Mouse (Mus musculus): ENCODE data around the gene Itgb1bp1. TPM values are rescaled to one million over a fixed set of nuclear protein-coding genes. Genes with fewer than 3 reads are reported as not detected.

Itgb1bp1 gene
- polyA plus RNA-seq, 1 experiment from 2014 or later: 51.0 TPM

DNA sequence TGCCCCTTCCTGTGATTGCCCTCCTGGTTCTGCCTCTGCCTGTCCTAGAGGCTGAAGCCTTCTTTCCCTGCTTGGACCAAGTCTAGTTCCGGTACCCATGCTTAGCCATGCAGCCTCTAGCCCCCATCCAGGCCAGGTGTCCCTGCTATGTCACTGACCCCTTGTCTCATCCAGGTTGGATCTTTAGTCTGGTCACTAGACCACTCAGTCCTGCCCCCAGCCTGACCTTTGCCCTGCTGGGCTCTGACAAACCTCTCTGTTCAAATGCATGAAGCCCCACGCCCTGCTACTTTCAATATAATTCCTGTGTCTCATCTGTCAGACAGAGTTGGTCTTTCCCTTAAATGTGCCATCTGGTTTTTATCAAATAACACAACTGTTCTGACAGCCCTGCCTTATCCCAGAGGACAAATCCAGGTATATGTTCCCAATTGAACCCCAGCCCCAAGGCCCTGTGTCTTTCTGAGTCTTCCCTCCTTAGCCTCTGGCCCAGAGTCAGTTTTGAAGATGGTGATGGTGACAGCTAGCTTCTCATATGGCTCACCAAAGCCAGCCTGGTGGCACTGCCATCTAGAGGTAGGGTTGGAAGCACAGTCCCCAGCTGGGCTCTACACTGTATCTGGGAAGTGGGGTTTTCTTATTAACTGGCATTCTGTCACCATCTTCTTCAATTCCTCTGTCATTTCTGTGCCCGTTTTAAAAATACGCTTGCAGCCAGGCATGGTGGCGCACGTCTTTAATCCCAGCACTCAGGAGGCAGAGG, 25.4 kb downstream of the Itgb1bp1 start:
- Histone ChIP-seq H3K4me1 (ENCODE audit: control insufficient read depth, insufficient read depth, low read length) (no peaks in the 10 kb centered on the region), H3K4me2 (replicated peaks; ENCODE audit: low read depth, low read length) (no peak overlapping the region), H3K36me3 (ENCODE audit: control insufficient read depth, insufficient read depth, low read length) (peaks cover 23% of the 10 kb centered on the region; the same call in 1 of the 2 replicates), H3K9ac (replicated peaks; ENCODE audit: low read depth, low read length) (no peak overlapping the region), H3K9me3 (ENCODE audit: control insufficient read depth, low read depth, low read length) (no peaks in the 10 kb centered on the region), H3K4me3 (ENCODE audit: low read depth, low read length) (no peak overlapping the region), H3K27me3 (ENCODE audit: control insufficient read depth, insufficient read depth, low read length) (no peaks in the 10 kb centered on the region), H3K27ac (ENCODE audit: low read length) (no peak overlapping the region)
- no peak for ATAC-seq (ENCODE audit: insufficient number of reproducible peaks, insufficient read depth, low FRiP score, low read depth)
- 93% methylated on average over 6 of the region's 6 CpGs for WGBS

DNA sequence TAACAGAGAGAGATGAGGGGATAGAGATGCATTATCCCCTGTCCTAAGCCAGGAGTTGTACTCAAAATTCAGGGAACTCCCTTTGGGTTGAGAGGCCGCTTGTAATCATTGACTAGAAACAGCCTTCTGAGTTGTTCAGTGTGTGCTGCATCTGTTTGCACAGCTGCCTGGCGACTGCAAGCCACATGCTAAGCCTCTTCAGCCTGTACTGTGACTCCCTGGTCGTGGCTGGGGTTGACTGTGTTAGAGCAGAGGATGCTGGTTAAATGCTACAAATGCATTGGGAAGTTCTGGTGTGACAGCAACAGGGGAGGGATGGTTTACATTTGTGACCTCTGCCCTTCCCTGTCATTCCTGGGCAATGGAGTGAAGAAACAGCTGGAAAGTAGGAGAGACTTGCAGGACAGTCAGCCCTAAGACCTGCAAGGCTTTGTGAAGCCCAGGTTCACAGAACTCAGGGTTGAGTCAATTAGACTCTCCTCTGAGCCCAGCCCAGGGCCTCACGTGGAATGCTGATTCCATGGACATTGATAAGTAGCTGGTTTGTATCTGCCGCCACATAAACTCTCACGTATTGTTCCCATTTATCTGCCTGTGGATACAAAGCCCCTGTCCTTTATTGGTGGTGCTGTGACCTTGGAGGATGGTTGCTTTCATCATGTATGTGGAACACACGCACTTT, 38.2 kb downstream of the Itgb1bp1 start:
- Histone ChIP-seq H3K27ac (ENCODE audit: low read length) (no peak overlapping the region), H3K4me1 (ENCODE audit: control insufficient read depth, insufficient read depth, low read length) (no peaks in the 10 kb centered on the region), H3K4me3 (ENCODE audit: low read depth, low read length) (no peak overlapping the region), H3K9me3 (ENCODE audit: control insufficient read depth, low read depth, low read length) (no peaks in the 10 kb centered on the region), H3K4me2 (replicated peaks; ENCODE audit: low read depth, low read length) (no peak overlapping the region), H3K27me3 (ENCODE audit: control insufficient read depth, insufficient read depth, low read length) (no peaks in the 10 kb centered on the region), H3K36me3 (ENCODE audit: control insufficient read depth, insufficient read depth, low read length) (peaks cover 24% of the 10 kb centered on the region), H3K9ac (replicated peaks; ENCODE audit: low read depth, low read length) (no peak overlapping the region)
- WGBS: 58% methylated on average over 7 of the region's 7 CpGs
- no peak for ATAC-seq (ENCODE audit: insufficient number of reproducible peaks, insufficient read depth, low FRiP score, low read depth)

DNA sequence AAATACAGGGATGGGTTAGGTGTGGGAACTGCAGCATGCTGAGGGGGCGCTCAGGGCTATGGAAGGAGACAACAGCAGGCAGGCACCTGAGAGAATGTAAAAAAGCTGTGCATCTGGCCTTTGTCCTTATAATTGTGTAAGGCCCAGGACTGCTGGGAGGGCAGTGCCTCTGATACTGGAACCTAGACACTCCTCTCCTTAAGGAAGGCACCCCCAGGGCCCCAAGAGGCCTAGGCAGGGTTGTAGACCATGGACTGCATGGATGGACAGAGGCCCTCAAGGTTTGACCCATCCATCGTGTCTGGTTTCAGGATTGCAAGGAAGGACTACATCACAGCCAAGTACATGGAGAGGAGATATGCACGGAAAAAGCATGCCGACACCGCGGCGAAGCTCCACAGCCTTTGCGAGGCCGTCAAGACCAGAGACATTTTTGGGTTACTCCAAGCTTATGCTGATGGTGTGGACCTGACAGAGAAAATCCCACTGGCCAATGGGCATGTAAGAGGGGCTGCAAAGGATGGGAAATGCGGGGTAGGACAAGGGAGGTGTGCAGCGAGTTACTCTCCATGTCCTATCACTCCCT, 41.6 kb downstream of the Itgb1bp1 start:
- Histone ChIP-seq H3K9ac (replicated peaks; ENCODE audit: low read depth, low read length) (no peak overlapping the region), H3K4me3 (ENCODE audit: low read depth, low read length) (no peak overlapping the region), H3K4me1 (ENCODE audit: control insufficient read depth, insufficient read depth, low read length) (no peaks in the 10 kb centered on the region), H3K27me3 (ENCODE audit: control insufficient read depth, insufficient read depth, low read length) (no peaks in the 10 kb centered on the region), H3K27ac (ENCODE audit: low read length) (no peak overlapping the region), H3K36me3 (ENCODE audit: control insufficient read depth, insufficient read depth, low read length) (peaks cover 6% of the 10 kb centered on the region), H3K4me2 (replicated peaks; ENCODE audit: low read depth, low read length) (no peak overlapping the region), H3K9me3 (ENCODE audit: control insufficient read depth, low read depth, low read length) (no peaks in the 10 kb centered on the region)
- 95% methylated on average over 11 of the region's 11 CpGs for WGBS
- ATAC-seq (ENCODE audit: insufficient number of reproducible peaks, insufficient read depth, low FRiP score, low read depth): no peak

DNA sequence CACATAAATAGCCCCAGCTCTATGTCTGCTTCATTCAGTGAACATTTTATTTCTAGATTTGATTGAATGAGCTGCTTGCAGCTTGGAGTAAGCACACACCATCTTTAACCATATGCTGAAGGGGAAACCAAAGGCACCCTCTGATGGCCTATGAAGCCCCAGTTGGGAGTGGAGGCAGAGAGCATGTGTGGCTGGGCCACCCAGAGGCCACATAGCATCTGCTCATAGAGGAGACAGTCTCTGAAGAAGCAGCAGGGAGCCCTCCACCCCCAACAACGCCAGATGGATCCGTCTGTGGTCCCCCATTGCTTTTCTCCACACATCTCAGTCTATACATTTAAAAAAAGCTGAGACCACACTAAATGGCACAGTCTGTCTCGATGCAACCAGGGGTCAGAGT, 44.1 kb downstream of the Itgb1bp1 start:
- Histone ChIP-seq H3K9me3 (ENCODE audit: control insufficient read depth, low read depth, low read length) (no peaks in the 10 kb centered on the region), H3K27ac (ENCODE audit: low read length) (no peak overlapping the region), H3K4me1 (ENCODE audit: control insufficient read depth, insufficient read depth, low read length) (no peaks in the 10 kb centered on the region), H3K4me3 (ENCODE audit: low read depth, low read length) (no peak overlapping the region), H3K9ac (replicated peaks; ENCODE audit: low read depth, low read length) (no peak overlapping the region), H3K4me2 (replicated peaks; ENCODE audit: low read depth, low read length) (no peak overlapping the region), H3K27me3 (ENCODE audit: control insufficient read depth, insufficient read depth, low read length) (no peaks in the 10 kb centered on the region), H3K36me3 (ENCODE audit: control insufficient read depth, insufficient read depth, low read length) (peaks cover 15% of the 10 kb centered on the region)
- WGBS: 87% methylated on average over 3 of the region's 3 CpGs
- ATAC-seq (ENCODE audit: insufficient number of reproducible peaks, insufficient read depth, low FRiP score, low read depth): no peak

DNA sequence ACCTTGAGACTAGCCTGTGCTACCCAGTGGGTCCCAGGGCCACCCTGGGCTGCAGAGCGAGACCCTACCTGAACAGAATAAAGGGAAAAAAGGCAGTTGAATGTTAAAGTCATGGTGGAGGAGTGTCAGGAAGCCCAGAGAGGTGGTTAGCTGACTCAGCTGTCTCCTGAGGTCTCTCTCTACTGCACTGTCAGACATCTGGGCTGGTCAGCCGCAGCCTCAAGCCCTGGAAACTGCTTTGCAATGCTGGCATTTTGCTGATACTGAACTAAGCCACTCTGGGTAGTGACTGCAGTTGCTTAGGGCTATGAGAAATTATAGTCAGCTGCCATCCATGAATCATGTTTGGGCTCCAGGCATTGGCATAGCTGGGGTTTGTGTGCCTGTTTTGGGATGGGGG, 51.5 kb downstream of the Itgb1bp1 start:
- no peak for ATAC-seq (ENCODE audit: insufficient number of reproducible peaks, insufficient read depth, low FRiP score, low read depth)
- no peak overlapping the region for H3K4me3 ChIP-seq (ENCODE audit: low read depth, low read length)

DNA sequence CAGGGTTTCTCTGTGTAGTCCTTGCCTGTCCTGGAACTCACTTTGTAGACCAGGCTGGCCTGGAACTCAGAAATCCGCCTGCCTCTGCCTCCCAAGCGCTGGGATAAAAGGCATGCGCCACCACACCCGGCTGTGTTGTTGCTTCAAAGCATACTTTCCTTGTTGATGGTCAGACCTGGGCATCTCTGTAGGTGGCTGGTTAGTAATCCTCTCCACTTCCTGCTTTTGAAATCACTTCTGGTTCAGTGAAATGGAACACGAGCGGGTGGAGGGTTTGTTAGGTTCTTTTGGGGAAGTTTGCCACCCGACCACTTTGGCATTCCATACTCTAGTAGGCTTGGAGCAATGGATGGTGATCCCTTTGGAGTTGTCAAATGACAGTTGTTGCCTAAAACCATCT, 52.4 kb downstream of the Itgb1bp1 start:
- no peak overlapping the region for H3K4me2 ChIP-seq (replicated peaks; ENCODE audit: low read depth, low read length)
- no peaks in the 10 kb centered on the region for H3K9me3 ChIP-seq (ENCODE audit: control insufficient read depth, low read depth, low read length)
- no peak overlapping the region for H3K9ac ChIP-seq (replicated peaks; ENCODE audit: low read depth, low read length)
- WGBS: 88% methylated on average over 7 of the region's 7 CpGs
- no peak for ATAC-seq (ENCODE audit: insufficient number of reproducible peaks, insufficient read depth, low FRiP score, low read depth)
- H3K27me3 ChIP-seq (ENCODE audit: control insufficient read depth, insufficient read depth, low read length): no peaks in the 10 kb centered on the region
- H3K27ac ChIP-seq (ENCODE audit: low read length): no peak overlapping the region
- H3K4me3 ChIP-seq (ENCODE audit: low read depth, low read length): no peak overlapping the region
- H3K4me1 ChIP-seq (ENCODE audit: control insufficient read depth, insufficient read depth, low read length): no peaks in the 10 kb centered on the region
- H3K36me3 ChIP-seq (ENCODE audit: control insufficient read depth, insufficient read depth, low read length): peaks cover 14% of the 10 kb centered on the region

More for the DNA sequence above, 51.5 kb downstream of the Itgb1bp1 start:
- H3K4me2 ChIP-seq (replicated peaks; ENCODE audit: low read depth, low read length): no peak overlapping the region
- no peak overlapping the region for H3K9ac ChIP-seq (replicated peaks; ENCODE audit: low read depth, low read length)
- 89% methylated on average over 2 of the region's 2 CpGs for WGBS
- H3K27ac ChIP-seq (ENCODE audit: low read length): no peak overlapping the region
- H3K27me3 ChIP-seq (ENCODE audit: control insufficient read depth, insufficient read depth, low read length): no peaks in the 10 kb centered on the region
- H3K4me1 ChIP-seq (ENCODE audit: control insufficient read depth, insufficient read depth, low read length): no peaks in the 10 kb centered on the region
- no peaks in the 10 kb centered on the region for H3K9me3 ChIP-seq (ENCODE audit: control insufficient read depth, low read depth, low read length)
- peaks cover 18% of the 10 kb centered on the region for H3K36me3 ChIP-seq (ENCODE audit: control insufficient read depth, insufficient read depth, low read length)

DNA sequence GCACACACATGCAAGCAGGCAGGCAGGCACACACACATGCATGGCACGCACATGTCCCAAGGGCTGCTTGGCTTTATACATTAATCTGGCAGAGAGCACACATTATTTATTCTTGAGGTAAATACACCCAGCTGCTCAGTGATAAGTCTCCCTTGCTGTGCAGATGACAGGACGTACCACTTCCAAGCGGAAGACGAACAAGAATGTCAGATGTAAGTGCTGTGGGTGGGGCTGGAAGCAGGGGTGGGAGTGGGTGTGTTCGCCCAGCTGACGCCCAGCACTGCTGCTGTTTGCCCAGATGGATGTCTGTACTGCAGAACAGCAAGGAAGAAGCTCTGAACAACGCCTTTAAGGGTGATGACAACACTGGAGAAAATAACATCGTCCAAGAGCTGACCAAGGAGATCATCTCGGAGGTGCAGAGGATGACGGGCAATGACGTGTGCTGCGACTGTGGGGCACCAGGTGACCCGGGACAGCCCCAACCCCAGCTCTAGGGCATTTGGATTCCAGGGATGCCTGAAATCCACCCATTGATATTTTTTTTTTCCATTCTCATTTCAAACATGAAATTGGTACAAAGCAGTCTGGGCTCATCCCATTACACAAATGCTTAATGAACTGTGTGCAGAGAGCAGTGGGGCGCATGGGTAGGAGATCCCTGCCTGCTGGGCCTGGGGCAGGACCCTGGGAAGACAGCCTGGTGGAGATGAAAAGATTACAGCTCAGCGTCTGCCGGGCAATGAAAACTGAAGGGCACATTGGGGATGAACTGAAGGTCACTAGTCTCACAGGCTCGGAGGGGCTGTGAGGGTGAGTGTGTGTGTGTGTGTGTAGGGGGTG, 56.8 kb downstream of the Itgb1bp1 start:
- ATAC-seq (ENCODE audit: insufficient number of reproducible peaks, insufficient read depth, low FRiP score, low read depth): no peak
- H3K9ac ChIP-seq (replicated peaks; ENCODE audit: low read depth, low read length): no peak overlapping the region
- 65% methylated on average over 17 of the region's 17 CpGs for WGBS
- H3K4me2 ChIP-seq (replicated peaks; ENCODE audit: low read depth, low read length): no peak overlapping the region
- H3K4me1 ChIP-seq (ENCODE audit: control insufficient read depth, insufficient read depth, low read length): no peaks in the 10 kb centered on the region
- no peak overlapping the region for H3K4me3 ChIP-seq (ENCODE audit: low read depth, low read length)
- no peaks in the 10 kb centered on the region for H3K27me3 ChIP-seq (ENCODE audit: control insufficient read depth, insufficient read depth, low read length)
- H3K27ac ChIP-seq (ENCODE audit: low read length): no peak overlapping the region
- H3K36me3 ChIP-seq (ENCODE audit: control insufficient read depth, insufficient read depth, low read length): peaks cover 4% of the 10 kb centered on the region; the same call in 1 of the 2 replicates
- no peaks in the 10 kb centered on the region for H3K9me3 ChIP-seq (ENCODE audit: control insufficient read depth, low read depth, low read length)

DNA sequence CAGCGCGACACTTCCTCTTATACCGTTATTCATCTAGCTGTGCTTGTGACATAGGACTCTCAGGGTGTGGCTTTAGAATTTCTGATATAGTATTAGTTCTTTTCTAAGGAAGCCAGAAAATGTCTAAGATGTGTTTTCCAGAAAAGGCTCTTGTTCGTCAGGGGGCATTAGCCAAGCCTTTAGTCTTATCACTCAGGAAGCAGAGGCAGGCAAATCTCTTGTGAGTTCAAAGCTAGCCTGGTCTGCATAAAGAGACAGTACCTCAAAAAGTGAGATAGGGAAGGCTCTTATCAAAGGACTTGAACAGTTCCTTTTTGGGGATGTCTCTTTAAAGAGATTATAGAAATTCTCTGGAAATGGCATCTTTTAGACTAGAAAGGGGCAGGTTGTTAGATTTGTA, 57.4 kb downstream of the Itgb1bp1 start:
- Histone ChIP-seq H3K4me3 (ENCODE audit: low read depth, low read length) (no peak overlapping the region), H3K36me3 (ENCODE audit: control insufficient read depth, insufficient read depth, low read length) (peaks cover 8% of the 10 kb centered on the region; the same call in 1 of the 2 replicates), H3K9ac (replicated peaks; ENCODE audit: low read depth, low read length) (no peak overlapping the region), H3K4me2 (replicated peaks; ENCODE audit: low read depth, low read length) (no peak overlapping the region), H3K4me1 (ENCODE audit: control insufficient read depth, insufficient read depth, low read length) (no peaks in the 10 kb centered on the region), H3K9me3 (ENCODE audit: control insufficient read depth, low read depth, low read length) (no peaks in the 10 kb centered on the region), H3K27me3 (ENCODE audit: control insufficient read depth, insufficient read depth, low read length) (no peaks in the 10 kb centered on the region), H3K27ac (ENCODE audit: low read length) (no peak overlapping the region)
- 87% methylated on average over 4 of the region's 4 CpGs for WGBS
- ATAC-seq (ENCODE audit: insufficient number of reproducible peaks, insufficient read depth, low FRiP score, low read depth): no peak
